Mouse (Mus musculus): Measurements from ENCODE around the gene Robo1. TPM values are rescaled to one million over a fixed set of nuclear protein-coding genes. Genes with fewer than 3 reads are reported as not detected.
A peak's percentile ranks its signal among the peaks of the same experiment; 100 is the strongest.

Gene Robo1
- polyA plus RNA-seq, 1 experiment: 3.5 TPM

DNA sequence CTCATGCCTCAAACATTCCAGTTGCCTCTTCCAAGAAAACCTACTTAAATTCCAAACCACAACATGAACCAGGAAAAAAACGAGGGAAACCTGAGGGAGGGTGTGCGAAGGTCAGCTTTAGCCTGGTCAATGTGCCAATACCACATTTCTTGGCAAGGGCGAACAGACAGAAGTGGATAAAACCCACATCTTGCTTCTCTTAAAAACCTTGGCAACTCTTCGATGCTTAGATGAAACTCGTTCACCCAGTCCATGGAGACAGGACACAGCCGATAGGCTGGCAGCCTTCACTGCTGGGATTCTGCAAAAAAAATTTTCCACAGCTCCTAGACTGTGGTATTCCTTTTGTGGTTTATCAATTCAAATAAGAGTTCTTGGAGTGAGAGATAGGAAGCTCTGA is 690.6 kb downstream of the Robo1 start:
- TF ChIP-seq POLR2A (IDR thresholded peaks at IDR 0.05; ENCODE audit: control insufficient read depth, low read depth, low read length) (no peak), CTCF (IDR thresholded peaks at IDR 0.05; ENCODE audit: control insufficient read depth, insufficient read depth, insufficient replicate concordance, low read depth, low read length) (no peak)
- no peaks in the 10 kb centered on the region for H3K36me3 ChIP-seq (ENCODE audit: control insufficient read depth, insufficient read depth, low read length)
- no peaks in the 10 kb centered on the region for H3K4me1 ChIP-seq (ENCODE audit: control insufficient read depth, insufficient read depth, low read length)
- H3K4me3 ChIP-seq (ENCODE audit: control insufficient read depth, low read depth, low read length): no peak overlapping the region
- no peak overlapping the region for H3K27ac ChIP-seq (ENCODE audit: control insufficient read depth, insufficient read depth, low read depth, low read length)
- H3K27me3 ChIP-seq (ENCODE audit: control insufficient read depth, insufficient read depth, low read length): no peaks in the 10 kb centered on the region

DNA sequence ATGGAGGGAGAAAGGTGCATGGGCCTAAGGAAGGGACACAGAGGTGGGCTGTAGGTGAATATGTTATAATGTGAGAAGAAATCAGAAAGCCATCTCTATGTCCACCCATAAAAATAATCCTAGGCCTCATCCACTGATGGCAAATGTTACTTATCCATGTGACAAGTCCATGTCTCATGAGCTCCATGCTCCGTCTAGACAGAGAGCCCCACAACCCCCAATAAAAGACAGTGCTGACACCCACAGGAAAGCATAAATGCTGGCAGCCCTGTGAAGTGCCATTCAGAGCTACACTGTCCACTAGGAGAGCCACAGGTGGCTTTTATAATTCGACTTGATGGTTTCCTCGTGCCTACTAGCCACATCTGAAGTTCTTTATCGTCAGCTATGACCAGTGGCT is 694.6 kb downstream of the Robo1 start:
- TF ChIP-seq CTCF (IDR thresholded peaks at IDR 0.05; ENCODE audit: control insufficient read depth, insufficient read depth, insufficient replicate concordance, low read depth, low read length) (no peak), POLR2A (IDR thresholded peaks at IDR 0.05; ENCODE audit: control insufficient read depth, low read depth, low read length) (no peak)
- Histone ChIP-seq H3K36me3 (ENCODE audit: control insufficient read depth, insufficient read depth, low read length) (no peaks in the 10 kb centered on the region), H3K27me3 (ENCODE audit: control insufficient read depth, insufficient read depth, low read length) (no peaks in the 10 kb centered on the region), H3K4me3 (ENCODE audit: control insufficient read depth, low read depth, low read length) (no peak overlapping the region), H3K27ac (ENCODE audit: control insufficient read depth, insufficient read depth, low read depth, low read length) (no peak overlapping the region), H3K4me1 (ENCODE audit: control insufficient read depth, insufficient read depth, low read length) (no peaks in the 10 kb centered on the region)

DNA sequence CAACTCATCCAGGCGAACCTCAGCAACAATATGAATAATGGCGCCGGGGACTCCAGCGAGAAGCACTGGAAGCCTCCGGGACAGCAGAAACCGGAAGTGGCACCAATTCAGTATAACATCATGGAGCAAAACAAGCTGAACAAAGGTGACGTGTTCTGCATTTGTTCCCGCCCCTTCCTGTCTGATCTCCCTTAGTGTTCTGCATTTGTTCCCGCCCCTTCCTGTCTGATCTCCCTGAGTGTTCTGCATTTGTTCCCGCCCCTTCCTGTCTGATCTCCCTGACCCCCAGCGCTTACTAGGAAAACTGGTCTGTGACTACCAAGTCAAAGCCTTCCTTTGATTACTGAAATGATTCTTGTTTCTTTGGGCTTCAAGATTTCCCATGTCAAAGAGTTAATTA is 696.5 kb downstream of the Robo1 start:
- Histone ChIP-seq H3K27ac (ENCODE audit: control insufficient read depth, insufficient read depth, low read depth, low read length) (no peak overlapping the region), H3K4me3 (ENCODE audit: control insufficient read depth, low read depth, low read length) (peak overlapping the region; percentile 92), H3K4me1 (ENCODE audit: control insufficient read depth, insufficient read depth, low read length) (no peaks in the 10 kb centered on the region), H3K36me3 (ENCODE audit: control insufficient read depth, insufficient read depth, low read length) (no peaks in the 10 kb centered on the region), H3K27me3 (ENCODE audit: control insufficient read depth, insufficient read depth, low read length) (no peaks in the 10 kb centered on the region)
- TF ChIP-seq CTCF (IDR thresholded peaks at IDR 0.05; ENCODE audit: control insufficient read depth, insufficient read depth, insufficient replicate concordance, low read depth, low read length) (no peak), POLR2A (IDR thresholded peaks at IDR 0.05; ENCODE audit: control insufficient read depth, low read depth, low read length) (no peak)

DNA sequence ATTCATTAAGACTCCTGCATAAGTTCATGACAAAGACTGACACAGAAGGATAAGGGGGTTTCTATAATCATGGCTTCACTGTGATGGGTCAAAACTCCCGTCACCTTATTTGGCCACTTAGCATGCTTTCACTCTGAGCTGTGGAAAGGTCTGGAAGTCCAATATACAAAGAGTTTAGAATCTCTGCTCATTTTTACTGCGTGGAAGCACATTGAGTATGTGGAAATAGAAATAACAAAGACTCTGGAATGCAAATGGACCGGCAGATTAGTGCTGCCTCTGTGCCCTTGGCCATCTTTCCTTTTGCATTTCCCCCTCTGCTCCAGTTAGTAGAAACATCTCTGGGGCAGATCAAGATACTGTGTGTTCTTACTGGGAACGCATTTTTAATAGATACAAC is 697.7 kb downstream of the Robo1 start:
- no peak overlapping the region for H3K27ac ChIP-seq (ENCODE audit: control insufficient read depth, insufficient read depth, low read depth, low read length)
- no peaks in the 10 kb centered on the region for H3K27me3 ChIP-seq (ENCODE audit: control insufficient read depth, insufficient read depth, low read length)
- H3K4me3 ChIP-seq (ENCODE audit: control insufficient read depth, low read depth, low read length): no peak overlapping the region
- H3K36me3 ChIP-seq (ENCODE audit: control insufficient read depth, insufficient read depth, low read length): no peaks in the 10 kb centered on the region
- no peaks in the 10 kb centered on the region for H3K4me1 ChIP-seq (ENCODE audit: control insufficient read depth, insufficient read depth, low read length)
- TF ChIP-seq POLR2A (IDR thresholded peaks at IDR 0.05; ENCODE audit: control insufficient read depth, low read depth, low read length) (no peak), CTCF (IDR thresholded peaks at IDR 0.05; ENCODE audit: control insufficient read depth, insufficient read depth, insufficient replicate concordance, low read depth, low read length) (no peak)

DNA sequence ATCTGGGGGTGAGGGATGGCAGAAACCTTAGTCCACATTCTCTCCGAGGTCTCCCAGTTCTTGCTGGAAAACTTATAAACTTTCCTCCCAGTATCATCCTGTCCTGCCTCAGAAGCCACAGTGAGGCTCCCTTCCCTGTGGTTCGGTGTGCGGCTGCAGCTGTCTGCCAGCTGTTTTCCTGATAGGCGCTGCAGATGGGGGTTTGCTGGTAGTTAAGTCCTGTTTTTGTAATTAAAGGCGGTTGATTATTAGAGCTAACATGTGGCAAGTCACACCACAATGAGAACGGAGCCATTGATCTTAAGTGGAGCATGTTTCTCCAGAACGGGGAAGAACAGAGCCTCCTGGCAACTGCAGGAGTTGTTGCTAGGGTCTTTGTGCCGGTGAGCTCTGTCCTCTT is 699.3 kb downstream of the Robo1 start:
- Histone ChIP-seq H3K4me1 (ENCODE audit: control insufficient read depth, insufficient read depth, low read length) (no peaks in the 10 kb centered on the region; the same call in 1 of the 2 replicates), H3K27ac (ENCODE audit: control insufficient read depth, insufficient read depth, low read depth, low read length) (no peak overlapping the region), H3K27me3 (ENCODE audit: control insufficient read depth, insufficient read depth, low read length) (no peaks in the 10 kb centered on the region), H3K4me3 (ENCODE audit: control insufficient read depth, low read depth, low read length) (no peak overlapping the region), H3K36me3 (ENCODE audit: control insufficient read depth, insufficient read depth, low read length) (no peaks in the 10 kb centered on the region)
- TF ChIP-seq POLR2A (IDR thresholded peaks at IDR 0.05; ENCODE audit: control insufficient read depth, low read depth, low read length): no peak
- no peak for TF ChIP-seq CTCF (IDR thresholded peaks at IDR 0.05; ENCODE audit: control insufficient read depth, insufficient read depth, insufficient replicate concordance, low read depth, low read length)

DNA sequence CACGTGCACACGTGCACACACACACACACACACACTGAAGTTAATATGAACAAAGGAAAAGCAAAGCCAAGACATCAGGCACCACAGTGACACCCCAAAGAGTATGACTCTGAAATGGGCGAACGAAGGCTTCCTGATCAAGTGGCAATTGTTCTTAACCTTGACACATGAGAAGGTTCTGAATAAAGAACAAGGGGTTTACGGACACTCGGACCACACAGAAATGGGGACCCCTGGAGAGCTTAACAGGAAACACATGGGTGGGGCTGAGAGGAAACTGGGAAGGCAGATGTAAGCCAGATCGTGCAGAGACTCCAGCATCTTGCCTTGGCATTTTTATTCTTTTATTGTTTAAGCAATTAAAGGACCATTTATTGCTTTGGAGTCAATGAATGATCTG is 703.2 kb downstream of the Robo1 start:
- H3K27me3 ChIP-seq (ENCODE audit: control insufficient read depth, insufficient read depth, low read length): no peaks in the 10 kb centered on the region
- no peak for TF ChIP-seq POLR2A (IDR thresholded peaks at IDR 0.05; ENCODE audit: control insufficient read depth, low read depth, low read length)
- H3K27ac ChIP-seq (ENCODE audit: control insufficient read depth, insufficient read depth, low read depth, low read length): no peak overlapping the region
- no peak overlapping the region for H3K4me3 ChIP-seq (ENCODE audit: control insufficient read depth, low read depth, low read length)
- peaks cover 6% of the 10 kb centered on the region for H3K4me1 ChIP-seq (ENCODE audit: control insufficient read depth, insufficient read depth, low read length)
- H3K36me3 ChIP-seq (ENCODE audit: control insufficient read depth, insufficient read depth, low read length): no peaks in the 10 kb centered on the region

DNA sequence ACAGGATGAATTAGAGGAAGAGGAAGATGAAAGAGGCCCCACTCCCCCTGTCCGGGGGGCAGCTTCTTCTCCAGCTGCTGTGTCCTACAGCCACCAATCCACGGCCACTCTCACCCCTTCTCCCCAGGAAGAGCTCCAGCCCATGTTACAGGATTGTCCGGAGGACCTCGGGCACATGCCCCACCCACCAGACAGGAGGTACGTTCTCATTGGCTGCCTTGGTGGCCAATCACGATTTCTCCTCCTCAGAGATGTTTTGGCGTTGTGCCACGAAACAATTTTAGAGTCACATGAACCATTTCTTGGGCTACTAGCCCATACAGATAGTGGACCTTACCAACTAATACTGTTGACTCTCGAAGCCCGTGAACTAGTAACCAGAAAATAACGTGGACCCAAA is 704.8 kb downstream of the Robo1 start:
- Histone ChIP-seq H3K4me1 (ENCODE audit: control insufficient read depth, insufficient read depth, low read length) (peaks cover 6% of the 10 kb centered on the region), H3K27ac (ENCODE audit: control insufficient read depth, insufficient read depth, low read depth, low read length) (no peak overlapping the region), H3K27me3 (ENCODE audit: control insufficient read depth, insufficient read depth, low read length) (no peaks in the 10 kb centered on the region), H3K4me3 (ENCODE audit: control insufficient read depth, low read depth, low read length) (peak overlapping the region; percentile 12), H3K36me3 (ENCODE audit: control insufficient read depth, insufficient read depth, low read length) (no peaks in the 10 kb centered on the region)
- no peak for TF ChIP-seq CTCF (IDR thresholded peaks at IDR 0.05; ENCODE audit: control insufficient read depth, insufficient read depth, insufficient replicate concordance, low read depth, low read length)
- no peak for TF ChIP-seq POLR2A (IDR thresholded peaks at IDR 0.05; ENCODE audit: control insufficient read depth, low read depth, low read length)

DNA sequence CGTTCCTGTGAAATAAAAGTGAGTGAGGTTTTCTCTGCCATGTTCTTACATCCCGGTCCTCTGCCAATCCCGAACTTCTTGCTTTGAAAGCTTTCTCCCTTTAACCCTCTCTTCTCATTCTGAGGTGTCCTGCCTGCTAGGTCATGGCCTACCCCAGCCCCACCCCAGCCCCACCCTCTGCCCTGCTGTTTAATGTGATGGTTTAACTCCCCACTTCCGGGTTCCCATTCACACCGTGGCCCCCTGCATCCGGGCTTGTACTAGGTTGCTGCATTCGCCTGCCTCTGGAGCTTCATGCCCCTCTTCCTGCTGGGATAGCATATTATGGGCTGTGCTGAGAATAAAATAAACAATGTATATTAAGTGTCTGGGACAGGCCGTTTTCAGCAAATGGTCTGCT is 706.4 kb downstream of the Robo1 start:
- Histone ChIP-seq H3K27me3 (ENCODE audit: control insufficient read depth, insufficient read depth, low read length) (no peaks in the 10 kb centered on the region), H3K36me3 (ENCODE audit: control insufficient read depth, insufficient read depth, low read length) (no peaks in the 10 kb centered on the region), H3K4me1 (ENCODE audit: control insufficient read depth, insufficient read depth, low read length) (peaks cover 6% of the 10 kb centered on the region), H3K4me3 (ENCODE audit: control insufficient read depth, low read depth, low read length) (peak overlapping the region; percentile 5; the same call in 1 of the 2 replicates), H3K27ac (ENCODE audit: control insufficient read depth, insufficient read depth, low read depth, low read length) (no peak overlapping the region; the same call in 1 of the 2 replicates)
- no peak for TF ChIP-seq POLR2A (IDR thresholded peaks at IDR 0.05; ENCODE audit: control insufficient read depth, low read depth, low read length)
- no peak for TF ChIP-seq CTCF (IDR thresholded peaks at IDR 0.05; ENCODE audit: control insufficient read depth, insufficient read depth, insufficient replicate concordance, low read depth, low read length)
